Mouse (Mus musculus) urinary bladder, postnatal 4 days (tissue): Measurements from ENCODE around the gene Gprin1.

Experiments
- DNase-seq, 2 experiments: peaks; one replicate each; pipeline ENCODE4 v3.0.0; 2021 to 2022; ENCODE audit warnings: low spot score in 2 of 2

The Gprin1 gene

DNA sequence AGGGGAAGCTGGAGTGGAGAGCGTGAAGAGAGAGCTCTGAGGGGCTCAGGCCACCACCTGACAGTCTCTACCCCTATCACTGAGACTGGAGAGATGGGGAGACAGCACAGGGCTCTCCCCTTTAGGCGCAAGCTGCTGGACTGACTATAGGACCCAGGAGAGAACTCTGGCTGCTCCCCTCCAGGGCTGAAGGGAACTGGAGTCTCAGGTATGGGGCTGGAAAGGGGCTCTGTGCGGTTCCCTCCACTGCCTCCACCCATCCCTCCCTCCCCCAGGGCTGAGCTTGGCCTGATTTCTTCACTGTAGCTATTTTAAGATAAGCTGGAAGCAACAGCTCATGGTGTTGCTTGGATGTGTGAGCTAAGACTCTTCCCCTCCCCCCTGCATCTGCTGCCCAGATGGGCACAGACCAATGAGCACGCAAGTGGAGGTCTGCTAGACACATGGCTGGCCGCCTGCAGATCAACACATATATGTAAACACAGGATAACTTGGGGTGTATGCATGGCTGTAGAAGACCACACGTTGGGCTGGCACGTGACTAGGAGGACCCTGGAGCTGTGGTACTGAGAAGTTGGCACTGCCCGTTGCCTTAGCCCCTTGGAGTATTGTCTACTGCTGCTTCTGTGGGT is 10.6 kb upstream of the Gprin1 start:
- no peak for DNase-seq

DNA sequence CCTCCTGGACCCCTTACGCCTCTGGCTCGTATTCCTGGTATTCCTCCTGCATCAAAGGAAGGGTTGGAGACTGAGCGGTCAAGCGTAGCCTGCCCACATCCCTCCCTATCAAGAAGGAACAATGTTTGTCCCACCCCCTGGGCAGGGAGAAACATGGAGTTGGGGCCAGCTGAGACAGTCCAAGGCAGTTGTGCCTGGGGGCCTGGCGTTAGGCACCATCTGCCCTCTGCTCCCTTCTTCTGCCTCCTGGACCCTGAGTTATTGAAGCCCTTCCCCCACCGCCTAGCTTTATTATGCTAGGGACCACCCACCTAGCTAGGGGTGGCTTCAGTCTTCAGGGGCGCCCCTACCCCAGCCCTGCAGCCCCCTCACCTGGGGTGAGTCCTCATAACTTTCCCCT is 9.8 kb upstream of the Gprin1 start:
- DNase-seq = no peak

DNA sequence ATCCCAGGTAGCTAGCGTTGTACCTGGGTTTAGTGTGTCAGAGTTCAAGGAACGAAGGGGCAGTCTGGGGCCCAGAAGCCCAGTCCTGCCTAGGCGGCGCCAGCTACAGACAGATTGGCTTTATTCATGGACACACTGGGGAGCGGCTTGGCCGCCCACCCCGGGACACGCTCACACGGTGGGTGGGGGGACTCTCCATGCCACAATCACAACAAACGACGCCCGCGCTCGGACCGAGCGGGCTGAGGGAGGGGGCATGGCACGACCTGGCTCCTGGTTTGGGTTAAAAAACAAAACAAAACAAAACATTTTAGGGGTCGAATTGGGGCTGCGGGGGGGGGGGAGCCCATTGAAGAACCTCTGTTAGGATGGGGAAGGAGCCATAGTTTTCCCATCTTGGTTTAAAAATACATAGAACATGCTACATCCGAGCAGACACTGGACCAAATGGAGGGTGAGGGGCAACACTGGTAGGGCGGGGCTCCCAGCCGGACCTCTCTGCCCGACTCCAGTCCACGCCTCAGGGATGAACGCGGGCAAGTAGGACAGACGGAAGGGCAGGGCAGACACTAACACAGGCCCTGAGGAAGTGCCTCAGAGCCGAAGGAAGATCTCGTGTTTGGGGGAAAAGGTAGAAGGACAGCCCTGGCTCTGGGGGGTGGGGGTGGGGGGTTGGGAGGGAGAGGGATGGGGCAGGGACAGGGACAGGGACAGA is 9.2 kb upstream of the Gprin1 start:
- no peak for DNase-seq

DNA sequence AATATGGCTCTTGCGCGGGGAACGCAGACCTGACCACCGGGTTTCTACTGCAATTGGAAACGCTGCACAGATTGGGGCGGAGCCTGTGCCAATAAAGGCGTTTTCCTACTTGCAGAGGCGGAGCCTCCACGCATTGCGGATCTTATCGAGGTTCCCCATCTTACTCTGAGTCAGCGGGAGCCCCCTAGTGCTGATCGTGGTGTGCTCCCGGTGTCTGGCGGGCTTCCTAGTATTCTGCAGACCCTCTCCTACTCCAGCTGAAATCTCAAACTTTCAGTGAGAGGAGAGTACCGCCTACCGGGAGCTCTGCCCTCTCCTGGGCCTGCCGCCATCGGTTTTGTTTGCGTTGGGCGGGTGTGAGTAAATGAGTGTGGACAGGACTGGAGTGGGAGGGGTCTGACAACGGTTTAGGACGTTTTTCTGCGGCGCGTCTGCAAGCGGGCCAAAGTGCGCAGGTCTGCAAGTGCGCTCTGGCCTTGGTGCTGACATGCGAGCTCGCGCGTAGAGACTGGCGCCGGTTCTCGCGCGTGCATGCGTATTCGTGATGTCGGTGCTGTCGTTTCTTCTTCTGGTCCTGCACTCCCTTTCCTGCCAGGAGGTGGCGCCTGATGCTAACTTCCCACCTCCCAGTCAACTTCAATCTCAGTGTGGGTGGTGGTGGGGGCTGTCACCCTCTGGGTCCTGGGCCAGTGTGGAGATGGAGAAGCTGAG is 8.5 kb upstream of the Gprin1 start:
- peak; percentile 74 to 82 for DNase-seq

DNA sequence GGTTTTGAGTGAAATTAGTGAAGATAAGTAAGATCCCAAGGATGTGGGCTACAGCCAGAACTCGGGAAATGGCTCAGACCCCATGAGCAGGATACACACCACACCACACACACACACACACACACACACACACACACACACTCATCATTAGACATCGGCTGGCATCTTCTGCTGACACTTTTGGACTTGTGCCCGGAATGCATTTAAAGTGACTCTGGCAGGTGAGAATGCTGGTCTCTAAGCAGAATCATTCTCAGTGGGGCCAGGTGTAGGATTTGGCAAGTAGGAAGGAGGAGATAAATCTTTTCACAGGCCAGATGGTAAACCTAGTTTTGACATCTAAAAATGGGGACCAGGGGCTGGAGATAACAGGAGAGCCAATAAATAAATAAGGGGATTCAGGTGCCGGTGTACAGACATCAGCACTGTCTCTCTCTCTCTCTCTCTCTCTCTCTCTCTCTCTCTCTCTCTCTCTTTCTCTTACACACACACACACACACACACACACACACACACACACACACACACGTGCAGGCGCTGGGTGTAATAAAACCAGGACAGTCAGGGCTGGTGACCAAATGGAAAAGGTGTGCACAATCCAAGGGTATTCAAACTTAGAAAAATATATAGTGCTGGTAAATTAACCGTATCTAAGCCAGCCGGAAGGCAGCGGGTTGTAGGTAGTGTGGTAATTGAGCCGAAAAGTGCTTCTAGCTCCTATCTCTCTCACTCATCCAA is 7.6 kb upstream of the Gprin1 start:
- no peak for DNase-seq

DNA sequence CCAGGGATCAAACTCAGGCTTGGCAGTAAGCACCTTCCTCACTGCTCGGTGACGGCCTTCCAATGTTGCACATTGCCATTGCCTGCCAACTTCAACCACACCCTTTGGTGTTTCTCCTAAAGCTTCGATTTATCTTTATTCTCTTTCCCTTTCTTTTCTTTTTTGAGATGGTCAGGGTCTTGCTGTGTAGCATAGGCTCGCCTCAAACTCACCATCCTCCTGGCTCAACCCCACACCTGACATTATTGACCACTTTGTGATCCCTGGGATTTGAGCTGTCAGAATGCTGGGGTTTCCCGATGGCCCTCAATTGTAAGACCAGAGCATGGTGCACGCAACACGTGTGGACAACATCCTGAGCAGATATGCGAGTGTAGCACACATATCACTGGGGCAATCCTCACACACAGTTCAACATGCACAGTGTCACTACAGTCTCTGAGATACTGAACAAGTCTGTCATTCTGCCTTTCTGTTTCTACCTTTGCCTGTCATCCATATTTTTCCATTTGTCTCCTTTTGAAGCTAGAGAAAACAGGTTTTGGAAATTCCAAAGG is 6.6 kb upstream of the Gprin1 start:
- no peak for DNase-seq

DNA sequence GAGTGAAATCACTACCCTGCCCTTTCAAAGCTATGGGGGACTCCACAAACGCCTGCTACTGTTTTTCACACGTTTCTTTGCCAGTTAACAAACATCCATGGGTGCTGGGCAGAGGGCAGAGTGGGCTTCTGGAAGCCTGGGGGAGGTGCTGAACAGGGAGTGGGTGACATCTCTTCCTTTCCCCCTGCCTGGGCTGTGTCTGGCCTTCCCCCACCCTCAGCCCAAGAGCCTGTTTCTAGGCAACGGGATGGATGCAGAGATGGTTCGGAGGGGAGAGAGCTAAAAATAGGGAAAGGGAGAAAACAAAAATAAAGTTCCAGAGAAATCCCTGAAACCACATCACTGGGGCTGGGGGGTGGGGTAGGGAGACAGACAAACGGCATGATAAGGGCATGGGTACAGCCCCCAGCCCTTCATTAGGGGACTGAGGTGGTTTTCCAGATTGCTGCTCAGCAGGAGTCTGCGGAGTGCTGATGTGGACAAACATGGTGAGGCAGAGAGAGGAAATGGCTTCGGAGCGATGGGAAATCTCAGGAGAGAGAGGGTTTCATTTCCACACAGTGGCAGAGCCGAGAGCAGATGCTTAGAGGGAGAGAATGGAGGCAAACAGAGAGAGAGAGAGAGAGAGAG is 5.6 kb upstream of the Gprin1 start:
- no peak for DNase-seq

DNA sequence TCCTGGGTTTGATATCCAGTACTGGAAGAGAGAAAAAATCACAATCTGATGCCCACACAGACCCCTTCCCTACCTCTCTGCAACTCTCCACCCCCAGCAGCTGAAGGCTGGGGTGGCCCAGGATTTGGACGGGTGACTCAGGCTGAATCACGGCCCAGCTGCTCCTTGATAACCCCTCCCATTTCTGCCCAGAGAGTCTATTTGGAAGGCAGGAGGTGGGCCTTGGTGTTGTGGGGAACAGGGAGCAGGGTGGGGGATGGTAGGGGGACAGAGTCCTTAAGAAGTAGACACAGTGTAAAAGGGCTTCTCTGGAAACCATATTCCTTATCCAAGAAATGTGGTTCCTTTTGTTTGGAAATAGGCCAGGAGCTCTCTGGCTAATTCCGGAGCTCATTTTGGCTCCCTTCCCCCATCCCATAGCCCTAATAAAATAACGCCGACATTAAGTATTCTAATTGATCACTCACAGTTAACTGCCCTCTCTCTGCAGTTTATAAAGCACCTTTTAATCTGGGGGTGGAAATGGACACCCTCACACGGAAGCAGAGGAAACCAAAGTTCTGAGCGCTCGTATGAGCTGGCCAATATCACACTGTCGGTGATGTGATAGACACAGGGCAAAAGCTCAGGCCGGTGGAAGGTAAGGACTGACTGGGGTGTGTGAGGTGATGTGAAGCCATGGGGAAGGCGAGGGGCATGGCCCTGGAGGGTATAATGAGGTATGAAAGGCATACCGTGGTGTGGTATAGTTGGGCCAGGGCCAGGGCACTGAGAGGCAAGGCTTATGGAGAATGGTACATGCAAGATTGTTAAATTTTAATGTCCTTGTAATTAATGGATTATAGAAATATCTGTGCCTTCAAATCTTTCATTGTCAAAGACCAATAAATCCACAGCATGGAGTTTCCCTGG is 4.8 kb upstream of the Gprin1 start:
- DNase-seq = no peak

DNA sequence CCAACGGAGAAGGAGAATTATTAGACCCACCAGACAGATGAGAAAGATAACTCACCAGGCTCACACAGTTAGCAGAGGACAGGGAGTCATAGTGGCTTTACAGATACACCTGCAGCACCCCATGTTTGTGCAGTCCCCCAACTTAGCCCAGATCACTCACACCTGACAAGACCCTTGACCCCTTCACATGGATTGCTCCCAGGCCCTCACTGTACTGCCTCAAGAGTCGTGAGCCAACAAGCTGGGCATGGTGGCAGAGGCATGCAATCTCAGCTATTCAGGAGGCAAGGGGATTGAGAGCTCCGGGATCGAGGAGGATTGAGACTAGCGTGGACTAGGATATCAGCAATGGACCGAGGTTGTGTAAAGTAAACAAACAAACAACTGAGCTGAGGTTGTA is 4.1 kb upstream of the Gprin1 start:
- no peak for DNase-seq

DNA sequence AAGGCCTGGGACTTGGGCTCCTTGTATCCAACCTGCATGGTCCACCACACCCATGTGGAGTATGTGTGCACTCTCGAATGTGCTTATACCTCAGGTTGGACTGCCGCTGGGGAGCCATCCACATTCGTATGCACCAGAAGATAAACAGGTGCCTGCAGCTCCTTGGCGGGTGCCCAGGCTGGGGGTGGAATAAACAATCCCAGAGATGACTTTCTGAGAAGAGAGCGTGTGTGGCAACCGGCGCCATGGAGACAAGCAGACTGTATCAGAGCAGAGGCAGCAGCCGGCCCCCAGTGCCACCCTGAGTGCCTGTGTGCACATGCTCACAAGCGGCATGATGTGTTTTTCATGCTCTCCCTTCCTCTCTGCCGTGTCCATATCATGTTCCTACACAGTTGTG is 3.0 kb upstream of the Gprin1 start:
- no peak for DNase-seq

DNA sequence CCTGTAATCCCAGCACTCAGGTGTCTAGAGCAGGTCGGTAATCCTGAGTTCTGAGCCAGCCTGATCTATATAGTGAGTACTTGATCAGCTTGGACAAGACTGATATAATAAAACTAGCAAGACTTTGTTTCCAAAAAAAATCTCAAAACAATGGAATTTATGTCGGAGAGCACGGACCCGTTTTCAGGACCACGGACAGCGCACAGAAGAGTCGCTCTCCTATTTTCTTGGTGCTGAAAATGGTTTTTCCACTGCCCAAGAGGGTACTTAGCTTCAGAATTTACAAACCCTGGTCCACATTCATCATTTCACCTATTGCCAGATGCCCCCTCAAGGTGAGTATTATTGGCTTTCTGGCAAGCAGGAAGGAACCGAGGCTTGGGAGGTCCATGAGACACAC is 1.0 kb upstream of the Gprin1 start:
- no peak for DNase-seq

DNA sequence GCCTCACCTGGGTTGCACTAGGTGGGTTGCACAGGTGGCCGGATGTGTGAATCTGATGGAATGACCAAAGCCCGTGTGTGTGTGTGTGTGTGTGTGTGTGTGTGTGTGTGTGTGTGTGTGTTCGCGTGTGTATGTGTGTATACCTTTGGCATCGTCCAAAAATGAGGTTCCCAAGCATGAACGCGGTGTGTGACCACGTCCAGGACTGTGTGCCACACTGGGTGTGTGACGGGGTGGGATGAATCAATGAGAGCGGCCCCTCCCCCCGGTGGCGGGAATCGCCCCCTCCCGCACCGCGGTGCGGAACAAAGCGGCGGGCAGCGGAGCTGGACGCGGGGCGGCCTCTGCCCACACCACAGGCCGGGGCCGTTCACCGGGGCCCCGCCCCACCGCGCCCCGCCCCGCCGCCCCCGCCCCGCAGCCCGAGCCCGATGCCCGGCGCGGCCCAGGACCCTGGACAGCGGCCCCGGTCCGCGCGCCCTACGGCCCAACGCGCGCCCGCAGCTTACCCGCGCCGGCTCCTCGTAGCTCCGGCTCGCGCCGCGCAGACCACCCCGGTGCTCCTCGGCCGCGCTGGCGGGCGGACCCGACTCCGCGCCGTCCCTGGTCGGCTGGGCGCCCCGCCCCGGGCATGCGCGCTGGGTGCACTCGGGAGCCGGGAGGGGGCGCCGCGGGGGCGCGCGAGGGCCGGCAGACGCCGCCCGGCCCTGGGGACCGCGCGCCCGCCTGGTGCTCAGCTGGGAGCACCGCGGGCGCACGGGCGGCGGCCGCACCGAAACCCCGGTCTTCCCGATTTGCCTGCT is 412 bp downstream of the Gprin1 start:
- peak in 1 of 2 experiments; percentile 46 for DNase-seq

DNA sequence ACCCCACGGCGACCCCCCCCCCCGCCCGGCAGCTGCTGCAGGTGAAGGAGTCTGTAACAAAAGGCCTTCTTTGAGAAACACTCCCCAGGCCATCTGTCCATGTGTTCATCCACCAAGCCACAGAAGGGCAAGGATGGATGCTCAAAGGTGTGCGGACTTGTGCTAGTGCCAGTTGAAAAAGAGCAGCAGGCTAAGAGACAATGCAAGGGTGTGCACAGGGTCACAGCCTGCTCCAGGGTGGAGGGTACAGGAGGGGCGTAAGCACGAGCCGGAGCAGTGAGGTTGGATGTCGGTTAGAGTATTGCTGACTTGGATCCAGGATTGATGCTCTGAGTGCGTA is 983 bp downstream of the Gprin1 start:
- no peak for DNase-seq

DNA sequence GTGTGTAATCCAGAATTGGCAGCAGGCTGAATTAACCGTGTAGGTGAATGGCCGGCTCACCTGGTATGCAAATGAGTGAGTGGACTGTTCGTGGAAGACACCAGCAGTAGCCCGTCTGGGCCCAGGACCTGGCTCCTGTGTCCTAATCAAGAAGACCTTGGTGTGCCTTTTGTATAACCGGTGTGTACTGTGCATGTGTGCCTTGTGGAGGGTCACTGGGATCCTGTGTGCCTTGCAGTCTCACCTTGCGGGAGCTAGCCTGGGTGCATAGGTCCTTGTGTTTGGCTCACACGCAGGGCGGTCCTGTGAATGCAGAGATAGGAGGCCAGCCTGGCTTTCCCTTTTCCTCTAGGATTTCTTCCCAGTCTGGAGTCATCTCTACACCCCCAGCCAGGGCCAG is 1.5 kb downstream of the Gprin1 start:
- DNase-seq = no peak

DNA sequence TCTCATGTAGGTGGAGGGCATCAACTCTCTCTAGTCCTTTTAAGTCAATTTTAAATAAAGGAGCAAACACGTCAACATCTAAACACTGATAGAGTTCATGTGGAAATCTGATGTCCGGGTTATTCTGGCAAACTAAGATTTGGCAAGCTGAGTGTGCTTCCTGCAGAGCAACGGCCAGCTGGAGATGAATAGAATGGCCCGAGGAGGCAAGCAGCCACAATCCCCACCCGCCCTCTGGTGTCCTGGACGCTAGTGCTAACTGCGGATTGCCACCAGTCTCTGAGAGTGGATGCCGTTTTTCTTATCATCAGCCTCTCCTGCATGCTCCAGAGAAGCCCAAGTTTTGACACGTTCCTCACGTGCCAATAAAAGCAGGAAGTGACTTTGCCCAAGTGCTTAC is 2.8 kb downstream of the Gprin1 start:
- no peak for DNase-seq

DNA sequence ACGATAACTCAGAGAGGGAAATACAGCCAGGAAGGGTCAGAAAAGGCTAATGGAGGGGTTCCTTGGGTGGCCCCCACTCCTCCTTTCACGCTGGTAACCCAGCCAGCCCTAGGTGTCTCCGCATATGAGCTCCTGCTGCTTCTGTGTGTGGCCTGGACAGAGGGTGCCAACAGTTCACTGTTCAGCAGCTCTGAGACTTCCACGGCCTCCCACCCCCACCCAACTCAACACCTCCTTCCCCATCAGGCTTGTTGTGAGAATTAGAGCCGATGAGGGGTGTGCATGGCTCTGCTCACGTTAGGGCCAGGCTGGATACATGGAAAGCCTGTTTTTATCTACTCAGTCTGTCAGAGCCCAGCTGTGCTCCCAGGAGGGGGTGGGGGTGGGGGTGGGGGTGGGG is 3.6 kb downstream of the Gprin1 start:
- no peak for DNase-seq

DNA sequence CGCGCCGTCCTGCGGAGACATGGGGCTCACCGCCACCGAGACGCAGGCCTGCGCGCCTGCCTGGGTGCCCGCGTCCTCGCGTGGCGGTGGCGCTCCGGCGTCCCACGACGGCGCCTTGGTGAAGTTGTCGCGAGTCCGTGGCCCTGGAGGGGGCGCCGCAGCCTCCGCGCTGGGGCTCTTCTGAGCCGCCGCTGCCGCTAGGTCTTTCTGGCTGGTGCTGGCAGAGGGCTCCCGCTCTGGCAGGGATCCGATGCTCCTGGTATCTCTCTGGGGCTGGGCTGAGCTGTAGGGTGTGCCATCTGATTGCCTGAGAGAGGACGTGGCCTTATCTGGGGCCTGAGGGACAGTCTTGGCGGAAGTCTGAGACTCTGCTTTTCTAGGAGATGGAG is 11.5 kb downstream of the Gprin1 start:
- DNase-seq = no peak

DNA sequence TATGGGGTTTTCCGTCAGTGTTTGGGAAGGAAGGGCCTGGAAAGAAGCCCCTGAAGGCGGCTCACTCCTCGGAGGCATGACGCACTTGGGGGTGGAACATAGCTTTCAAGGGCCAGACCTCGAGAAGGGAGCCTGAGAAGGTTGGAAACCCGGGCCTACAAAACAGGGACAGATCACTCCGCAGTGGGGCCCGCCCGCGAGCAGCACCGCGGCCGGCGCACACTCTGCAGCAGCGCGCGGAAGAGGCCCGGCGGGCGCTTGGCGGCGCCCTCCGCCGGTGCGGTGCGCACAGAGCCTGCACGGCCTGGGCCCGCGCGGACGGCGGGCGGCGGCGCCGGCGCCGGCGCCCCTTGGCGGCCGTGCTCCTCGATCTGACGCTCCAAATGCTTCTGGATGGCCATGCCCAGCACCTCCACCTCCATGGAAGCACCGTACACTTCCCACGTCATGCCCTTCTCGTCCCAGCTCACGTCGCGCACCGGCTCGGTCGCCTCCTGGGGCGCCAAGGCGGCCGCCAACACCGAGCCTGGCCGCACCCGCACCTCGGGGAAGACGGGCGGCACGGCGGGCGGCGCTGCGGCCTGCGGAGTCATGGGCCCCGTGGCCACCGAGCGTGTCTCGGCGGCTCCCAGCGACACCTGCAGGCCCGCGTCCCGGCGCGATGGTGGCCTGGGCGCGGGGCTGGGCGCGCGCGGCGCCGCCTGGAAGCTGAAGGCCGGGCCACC is 12.0 kb downstream of the Gprin1 start:
- DNase-seq = no peak

DNA sequence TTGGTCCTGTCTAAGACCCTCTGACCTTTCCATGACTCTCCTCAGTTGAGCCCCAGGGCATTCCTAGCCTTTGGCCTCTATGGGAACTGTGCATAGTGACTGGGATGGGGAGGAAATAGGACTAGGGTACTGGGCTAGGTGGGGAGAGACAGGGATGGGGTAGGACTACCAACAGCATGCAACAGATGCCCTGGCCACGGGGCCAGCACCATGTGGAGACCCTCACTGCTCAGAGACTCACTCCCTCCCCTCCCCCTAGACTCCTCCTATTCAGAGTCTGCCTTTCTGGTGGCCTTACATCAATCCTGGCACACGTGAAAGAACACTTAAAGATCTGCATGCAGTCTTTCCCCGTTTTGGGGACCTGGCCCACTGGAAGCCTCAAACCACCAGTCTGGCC is 12.7 kb downstream of the Gprin1 start:
- no peak for DNase-seq
